Mouse (Mus musculus) ES-Bruce4 (cell line): ENCODE measurements around the gene Lmln.

Experiments used
- CTCF ChIP-seq: IDR thresholded peaks from one replicate; pipeline ENCODE4 v1.8.1; 2011; ENCODE audit warnings: low read depth, low read length
- EP300 ChIP-seq: IDR thresholded peaks from 2 replicates; pipeline ENCODE4 v1.6.1; 2011; ENCODE audit warnings: low read depth, low read length; ENCODE audit not compliant: insufficient read depth

GRCm38 (mm10) chr16:33123373-33123772, 61.1 kb downstream of the Lmln start:
- TF ChIP-seq EP300 (no peak), CTCF (no peak)
